Mouse (Mus musculus) stomach, embryonic 14.5 days (tissue): ENCODE data around the gene Gm45713. TPM values are rescaled to one million over a fixed set of nuclear protein-coding genes. Genes with fewer than 3 reads are reported as not detected.
A peak's percentile ranks its signal among the peaks of the same experiment; 100 is the strongest.

Source experiments
- ATAC-seq: fragments of 200-750 bp; cut with Nextera tagmentation; 2 replicates; pipeline ENCODE4 v1.8.0; 2017; ENCODE audit warnings: low read depth, moderate TSS enrichment; ENCODE audit not compliant: insufficient number of reproducible peaks, insufficient read depth, low FRiP score
- H3K27ac ChIP-seq: fragments of 300-500 bp; sonication (generic); 2 replicates; pipeline ENCODE4 v1.5.1; 2014; ENCODE audit warnings: mild to moderate bottlenecking, low read length, moderate library complexity, mixed read lengths
- H3K27me3 ChIP-seq: fragments of 300-500 bp; sonication (generic); 2 replicates; pipeline ENCODE4 v1.6.1; 2014; ENCODE audit warnings: low read length, control low read depth, mixed read lengths; ENCODE audit not compliant: control insufficient read depth, insufficient read depth
- H3K36me3 ChIP-seq: fragments of 300-500 bp; sonication (generic); 2 replicates; pipeline ENCODE4 v1.6.1; 2014; ENCODE audit warnings: mild to moderate bottlenecking, control low read depth, low read length, moderate library complexity, mixed read lengths; ENCODE audit not compliant: control insufficient read depth, insufficient read depth
- H3K4me1 ChIP-seq: fragments of 300-500 bp; sonication (generic); 2 replicates; pipeline ENCODE4 v1.6.1; 2014; ENCODE audit warnings: low read length, control low read depth, mixed read lengths; ENCODE audit not compliant: control insufficient read depth, insufficient read depth
- H3K4me2 ChIP-seq: fragments of 300-500 bp; sonication (generic); replicated peaks from 2 replicates; pipeline ENCODE4 v1.6.1; 2014; ENCODE audit warnings: low read depth, low read length, control low read depth
- H3K4me3 ChIP-seq: fragments of 300-500 bp; sonication (generic); 2 replicates; pipeline ENCODE4 v1.5.1; 2014; ENCODE audit warnings: low read depth, low read length, control low read depth
- H3K9ac ChIP-seq: fragments of 300-500 bp; sonication (generic); replicated peaks from 2 replicates; pipeline ENCODE4 v1.6.1; 2014; ENCODE audit warnings: low read depth, mild to moderate bottlenecking, control low read depth, low read length, moderate library complexity, mixed read lengths
- H3K9me3 ChIP-seq: fragments of 300-500 bp; sonication (generic); 2 replicates; pipeline ENCODE4 v1.6.1; 2016; ENCODE audit warnings: low read depth, low read length, control low read depth; ENCODE audit not compliant: control insufficient read depth
- WGBS: fragments of 180-500 bp; shearing (Covaris S2); extraction: QIAGEN DNeasy Blood & Tissue Kit; methylation state at CpG from one replicate; pipeline ENCODE4 v1.1.7; 2014; 5-methylcytosine and 5-hydroxymethylcytosine counted together
- polyA plus RNA-seq: library from polyadenylated mRNA; unstranded; fragments of >200 nt; fragmentation: Nextera tagmentation; extraction: Ambion mirVana; gene quantifications from 2 replicates; pipeline ENCODE4 v1.2.1, GENCODE M21; 2014

Gm45713 gene
- polyA plus RNA-seq, 1 experiment from 2014 or later = 0.65 TPM

DNA sequence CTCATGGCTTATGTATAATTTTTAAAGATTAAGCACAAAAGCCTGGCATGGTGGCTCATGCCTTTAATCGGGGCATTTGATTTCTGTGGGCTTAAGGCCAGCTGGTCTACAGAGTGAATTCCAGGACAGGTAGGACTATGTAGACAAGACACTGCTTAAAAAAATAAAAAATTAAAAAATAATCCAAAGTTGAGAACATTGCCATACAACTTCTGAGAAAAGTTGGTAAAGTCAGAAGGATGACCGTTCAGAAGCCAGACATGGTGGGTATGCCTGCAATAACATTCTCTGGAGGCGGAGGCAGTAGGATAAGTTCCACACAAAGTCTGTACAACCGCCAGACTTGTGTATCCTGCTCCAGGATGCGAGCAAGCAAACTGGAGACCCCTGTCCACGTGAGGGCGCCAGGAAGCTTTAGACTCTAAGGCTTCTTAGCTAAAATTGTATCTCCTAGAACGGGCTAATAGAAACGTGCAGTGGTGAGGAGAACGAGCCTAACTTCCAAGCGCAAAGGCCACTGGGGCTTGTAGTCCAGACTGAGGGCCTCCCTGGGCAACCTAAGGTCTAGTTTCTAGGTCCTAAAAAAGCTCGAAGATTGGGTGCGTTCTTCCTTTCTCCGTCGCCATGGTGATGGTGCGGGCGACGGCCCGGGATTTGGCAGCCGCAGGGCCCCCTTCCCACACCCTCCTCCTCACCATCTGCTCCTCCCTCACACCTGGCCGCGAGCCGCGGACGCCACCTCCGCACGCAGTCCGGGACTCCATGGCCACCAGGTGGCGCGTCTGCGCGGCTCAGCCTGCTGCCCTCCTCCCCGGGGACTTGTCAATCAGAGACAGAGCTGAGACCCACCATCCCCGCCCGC, 25.8 kb upstream of the Gm45713 start:
- peaks cover 4% of the 10 kb centered on the region; the same call in 1 of the 2 replicates for H3K4me1 ChIP-seq
- no peaks in the 10 kb centered on the region for H3K9me3 ChIP-seq
- ATAC-seq = peak; percentile 86
- peak overlapping the region; percentile 34 for H3K4me3 ChIP-seq
- H3K9ac ChIP-seq = no peak overlapping the region
- H3K27me3 ChIP-seq = peaks cover 35% of the 10 kb centered on the region
- no peak overlapping the region; the same call in 1 of the 2 replicates for H3K27ac ChIP-seq
- peak overlapping the region; percentile 70 for H3K4me2 ChIP-seq
- H3K36me3 ChIP-seq = peaks cover 15% of the 10 kb centered on the region
- 3% methylated on average over 35 of the region's 35 CpGs for WGBS

DNA sequence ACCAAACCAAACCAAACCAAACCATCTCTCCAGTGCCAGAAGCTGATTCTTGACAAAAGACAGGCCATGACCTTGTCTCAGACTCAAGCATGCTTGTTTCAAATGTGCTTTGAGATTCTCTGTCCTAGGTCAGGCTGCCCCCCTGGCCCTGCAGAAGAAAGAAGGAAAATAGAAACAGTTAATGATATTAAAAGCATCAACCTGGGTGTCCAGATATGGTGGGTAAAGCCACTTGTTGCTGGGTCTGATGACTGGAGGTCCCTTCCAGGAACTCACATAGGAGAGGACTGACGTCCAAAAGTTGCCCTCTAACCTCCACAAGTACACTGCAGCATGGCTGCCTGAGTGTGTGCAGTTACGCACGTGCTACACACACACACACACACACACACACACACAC, 24.8 kb upstream of the Gm45713 start:
- 84% methylated on average over 3 of the region's 3 CpGs for WGBS
- Histone ChIP-seq H3K36me3 (peaks cover 18% of the 10 kb centered on the region), H3K4me3 (no peak overlapping the region), H3K27me3 (peaks cover 27% of the 10 kb centered on the region), H3K27ac (no peak overlapping the region), H3K4me2 (no peak overlapping the region), H3K4me1 (peaks cover 4% of the 10 kb centered on the region; the same call in 1 of the 2 replicates), H3K9me3 (no peaks in the 10 kb centered on the region), H3K9ac (no peak overlapping the region)
- no peak for ATAC-seq

DNA sequence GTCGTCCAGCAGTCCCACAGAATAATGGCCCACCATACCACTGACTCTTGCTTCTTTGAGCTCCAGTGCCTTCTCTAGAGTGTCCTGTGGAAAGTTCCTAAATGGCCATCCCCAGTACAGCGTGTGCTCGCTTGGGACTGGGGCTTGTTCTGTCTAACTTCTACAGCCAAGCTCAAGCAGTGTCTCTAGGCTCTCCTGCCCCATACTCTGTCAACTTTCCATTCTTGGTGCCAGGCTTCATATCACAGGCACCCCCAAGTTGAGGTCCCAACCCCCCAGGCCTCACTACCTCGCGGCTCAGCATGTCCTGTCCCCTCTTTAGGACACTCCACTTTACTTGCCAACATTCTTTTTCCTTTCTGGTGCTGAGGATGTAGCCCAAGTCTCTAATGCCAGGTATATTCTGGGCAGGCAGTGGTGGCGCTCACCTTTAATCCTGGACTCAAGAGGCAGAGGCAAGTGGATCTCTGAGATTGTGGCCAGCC, 24.3 kb upstream of the Gm45713 start:
- peaks cover 18% of the 10 kb centered on the region for H3K36me3 ChIP-seq
- no peak for ATAC-seq
- no peak overlapping the region for H3K9ac ChIP-seq
- no peaks in the 10 kb centered on the region for H3K9me3 ChIP-seq
- 88% methylated on average over 6 of the region's 6 CpGs for WGBS
- no peak overlapping the region for H3K27ac ChIP-seq
- no peak overlapping the region for H3K4me2 ChIP-seq
- peaks cover 4% of the 10 kb centered on the region; the same call in 1 of the 2 replicates for H3K4me1 ChIP-seq
- H3K27me3 ChIP-seq = peaks cover 22% of the 10 kb centered on the region
- H3K4me3 ChIP-seq = no peak overlapping the region

DNA sequence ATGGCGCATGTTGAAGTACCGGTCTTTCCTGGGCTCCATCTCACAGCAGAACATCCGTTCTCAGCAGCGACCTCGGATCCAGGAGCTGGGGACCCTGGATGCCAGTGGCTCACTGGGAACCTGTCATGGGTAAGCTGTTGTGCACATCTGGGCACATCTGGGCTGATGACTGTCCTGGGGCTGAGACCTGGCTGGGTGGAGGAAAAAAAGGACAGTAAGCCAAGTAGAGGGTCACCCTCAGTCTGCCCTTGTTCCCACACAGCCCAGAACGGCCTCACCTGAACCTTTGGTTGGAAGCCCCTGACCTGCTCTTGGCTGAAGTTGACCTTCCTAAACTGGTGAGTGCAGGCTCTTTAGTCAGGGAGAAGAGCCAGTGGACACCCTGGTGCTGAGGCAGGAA, 23.0 kb upstream of the Gm45713 start:
- no peak for ATAC-seq
- peaks cover 9% of the 10 kb centered on the region for H3K27me3 ChIP-seq
- no peak overlapping the region for H3K27ac ChIP-seq
- H3K4me2 ChIP-seq = no peak overlapping the region
- peaks cover 8% of the 10 kb centered on the region; the same call in 1 of the 2 replicates for H3K4me1 ChIP-seq
- H3K9me3 ChIP-seq = no peaks in the 10 kb centered on the region
- no peak overlapping the region for H3K9ac ChIP-seq
- 90% methylated on average over 6 of the region's 6 CpGs for WGBS
- H3K4me3 ChIP-seq = no peak overlapping the region
- H3K36me3 ChIP-seq = peaks cover 18% of the 10 kb centered on the region

DNA sequence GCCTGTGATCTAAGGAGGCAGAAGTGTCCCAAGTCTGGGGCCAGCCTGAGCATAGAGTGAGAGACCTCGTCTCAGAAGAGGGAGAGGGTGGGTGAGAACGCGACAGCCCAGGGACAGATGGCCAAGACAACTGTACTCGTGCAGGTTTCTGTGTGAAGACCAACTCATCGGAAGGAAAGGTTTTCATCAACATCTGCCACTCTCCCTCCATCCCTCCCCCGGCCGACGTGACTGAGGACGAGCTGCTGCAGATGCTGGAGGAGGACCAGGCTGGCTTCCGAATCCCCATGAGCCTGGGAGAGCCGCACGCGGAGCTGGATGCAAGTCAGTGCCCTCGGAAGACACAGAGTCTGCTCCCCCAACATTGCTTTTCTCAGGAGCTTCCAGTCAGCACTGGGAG, 21.4 kb upstream of the Gm45713 start:
- 87% methylated on average over 14 of the region's 14 CpGs for WGBS
- Histone ChIP-seq H3K9me3 (no peaks in the 10 kb centered on the region), H3K27ac (no peak overlapping the region), H3K4me3 (no peak overlapping the region), H3K9ac (no peak overlapping the region), H3K4me2 (no peak overlapping the region), H3K4me1 (peaks cover 7% of the 10 kb centered on the region; the same call in 1 of the 2 replicates), H3K36me3 (peaks cover 18% of the 10 kb centered on the region), H3K27me3 (peaks cover under 1% of the 10 kb centered on the region; the same call in 1 of the 2 replicates)
- ATAC-seq = no peak

DNA sequence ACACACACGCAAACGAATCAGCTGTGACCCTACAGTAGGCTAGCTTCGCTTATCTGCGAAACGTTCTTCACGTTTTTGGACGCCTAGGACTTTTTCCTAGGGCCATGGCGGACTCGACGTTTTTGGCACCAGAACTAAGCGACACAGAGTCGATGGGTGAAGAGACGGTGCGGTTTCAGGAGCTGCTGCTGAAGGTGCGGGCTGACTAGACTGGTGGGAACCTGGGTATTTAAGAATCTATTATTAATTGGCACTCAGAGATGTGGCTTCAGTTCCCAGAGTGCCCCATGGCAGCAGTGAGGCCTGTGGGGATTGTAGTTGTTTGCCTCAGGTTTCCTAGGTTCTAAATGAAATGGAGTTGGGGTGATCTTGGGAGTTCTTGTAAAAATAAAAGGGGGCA, 20.2 kb upstream of the Gm45713 start:
- H3K4me1 ChIP-seq = peaks cover 17% of the 10 kb centered on the region; the same call in 1 of the 2 replicates
- no peak overlapping the region for H3K9ac ChIP-seq
- H3K9me3 ChIP-seq = no peaks in the 10 kb centered on the region
- no peak overlapping the region for H3K4me2 ChIP-seq
- H3K4me3 ChIP-seq = no peak overlapping the region
- no peaks in the 10 kb centered on the region for H3K27me3 ChIP-seq
- H3K27ac ChIP-seq = no peak overlapping the region
- peaks cover 18% of the 10 kb centered on the region for H3K36me3 ChIP-seq
- WGBS = 95% methylated on average over 15 of the region's 15 CpGs
- ATAC-seq = no peak

DNA sequence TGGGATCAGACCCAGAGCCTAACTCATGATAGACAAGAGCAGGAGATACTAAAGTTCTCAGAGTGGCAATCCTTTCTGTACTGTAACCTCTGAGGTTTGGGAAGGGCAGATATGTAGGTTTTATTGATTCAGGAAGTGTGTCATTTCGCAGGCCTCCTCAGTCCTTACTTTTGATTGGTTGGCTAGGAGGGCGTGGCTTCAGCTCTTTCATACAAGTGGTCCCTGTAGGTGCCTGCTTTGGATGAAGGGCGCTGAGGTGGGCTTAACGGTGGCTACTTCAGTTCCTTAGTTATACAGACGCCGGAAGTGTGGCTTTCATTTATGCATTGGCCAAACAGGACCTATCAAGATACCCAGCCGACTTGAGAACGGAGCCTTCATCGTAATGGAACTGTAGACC, 19.6 kb upstream of the Gm45713 start:
- H3K4me2 ChIP-seq = no peak overlapping the region
- 83% methylated on average over 9 of the region's 9 CpGs for WGBS
- no peak for ATAC-seq
- H3K4me3 ChIP-seq = no peak overlapping the region
- no peak overlapping the region for H3K27ac ChIP-seq
- peaks cover 23% of the 10 kb centered on the region; the same call in 1 of the 2 replicates for H3K4me1 ChIP-seq
- no peaks in the 10 kb centered on the region for H3K9me3 ChIP-seq
- peaks cover 18% of the 10 kb centered on the region for H3K36me3 ChIP-seq
- no peak overlapping the region for H3K9ac ChIP-seq
- no peaks in the 10 kb centered on the region for H3K27me3 ChIP-seq

DNA sequence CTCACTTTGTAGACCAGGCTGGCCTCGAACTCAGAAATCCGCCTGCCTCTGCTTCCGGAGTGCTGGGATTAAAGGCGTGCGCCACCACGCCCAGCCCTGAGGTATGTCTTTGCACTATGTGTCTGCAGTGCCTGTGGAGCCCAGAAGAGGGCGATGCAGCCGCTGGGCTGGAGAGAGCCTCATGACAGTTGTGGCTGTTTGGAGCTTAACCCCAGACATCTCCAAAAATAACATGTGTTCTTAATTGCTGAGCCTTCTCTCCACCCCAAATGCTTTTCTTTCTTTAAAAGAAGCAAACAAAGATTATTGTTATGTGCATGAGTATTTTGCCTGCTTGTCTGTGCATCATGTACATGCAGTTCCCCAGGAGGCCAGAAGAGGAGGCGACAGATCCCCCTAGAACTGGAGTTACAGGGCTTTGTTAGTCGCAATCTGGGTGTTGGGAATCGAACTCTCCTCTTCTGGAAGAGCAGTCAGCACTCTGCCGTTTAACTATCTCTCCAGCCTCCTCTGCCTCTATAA, 19.0 kb upstream of the Gm45713 start:
- Histone ChIP-seq H3K9ac (no peak overlapping the region), H3K36me3 (peaks cover 14% of the 10 kb centered on the region), H3K27me3 (no peaks in the 10 kb centered on the region), H3K4me3 (peak overlapping the region; percentile 50), H3K4me1 (peaks cover 26% of the 10 kb centered on the region; the same call in 1 of the 2 replicates), H3K27ac (no peak overlapping the region), H3K9me3 (no peaks in the 10 kb centered on the region), H3K4me2 (peak overlapping the region; percentile 47)
- WGBS = 73% methylated on average over 12 of the region's 12 CpGs
- ATAC-seq = no peak; the same call in 1 of the 2 replicates
